Mouse (Mus musculus): ENCODE data around the gene Lgals3bp. TPM values are rescaled to one million over a fixed set of nuclear protein-coding genes. Genes with fewer than 3 reads are reported as not detected.
A peak's percentile ranks its signal among the peaks of the same experiment; 100 is the strongest.

Gene Lgals3bp
- polyA plus RNA-seq, 1 experiment from 2014 or later = 5.9 TPM

DNA sequence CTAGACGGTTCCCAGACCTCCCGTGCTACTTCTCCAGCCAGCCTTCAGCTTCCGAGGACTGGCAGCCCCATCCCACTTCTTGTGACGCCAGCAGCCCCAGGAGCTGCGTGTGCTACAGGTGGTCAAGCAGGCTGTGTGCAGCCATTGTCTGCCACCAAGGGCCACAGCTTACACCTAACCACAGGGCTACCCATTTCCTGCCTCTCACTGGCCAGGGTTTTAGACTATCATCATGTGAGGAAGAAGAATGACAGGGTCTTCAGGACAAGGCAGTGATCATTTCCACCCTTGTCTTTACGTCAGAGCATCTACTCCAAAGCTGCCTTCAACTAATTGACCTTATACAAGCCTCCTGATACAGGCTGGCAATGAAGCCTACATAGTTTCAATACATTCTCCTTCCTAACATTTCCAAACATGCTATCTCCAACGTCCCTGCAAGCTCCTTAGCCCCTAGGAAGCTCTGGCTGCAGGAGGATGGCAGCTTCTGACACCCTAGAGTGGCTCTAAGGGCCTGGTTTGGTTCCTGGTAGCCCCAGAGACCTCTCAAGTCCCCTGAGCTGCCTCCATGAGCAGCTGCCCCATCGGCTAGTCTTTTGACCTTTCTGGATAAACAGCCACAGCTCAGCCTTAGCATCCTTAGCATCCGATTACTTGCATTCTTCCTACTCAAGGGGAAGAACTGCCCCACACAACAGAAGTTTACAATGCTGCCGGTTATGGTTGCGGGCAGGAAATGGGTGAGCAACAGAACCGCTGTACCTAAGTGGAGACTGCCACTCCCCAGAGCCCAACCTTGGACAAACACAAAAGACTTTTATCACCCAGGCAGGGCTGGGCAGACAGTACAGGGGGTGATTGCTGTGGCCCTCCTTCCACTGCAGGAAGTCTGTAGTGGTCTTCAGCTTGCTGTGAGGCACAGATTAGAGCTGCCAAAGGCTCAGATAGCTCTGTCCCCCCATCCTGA lies 7.5 kb upstream of the Lgals3bp start:
- Histone ChIP-seq H3K9me3 (no peaks in the 10 kb centered on the region), H3K36me3 (peaks cover 15% of the 10 kb centered on the region; the same call in 1 of the 2 replicates), H3K4me1 (replicated peaks) (0 out of 2 replicates have a peak, but pooled peaks cover 8% of the 10 kb centered on the region), H3K4me3 (no peak overlapping the region), H3K9ac (no peak overlapping the region), H3K27me3 (no peaks in the 10 kb centered on the region), H3K27ac (replicated peaks) (no peak overlapping the region), H3K4me2 (no peak overlapping the region)
- ATAC-seq (ENCODE audit: low FRiP score, low read depth) = no peak
- WGBS = 86% methylated on average over 12 of the region's 12 CpGs

DNA sequence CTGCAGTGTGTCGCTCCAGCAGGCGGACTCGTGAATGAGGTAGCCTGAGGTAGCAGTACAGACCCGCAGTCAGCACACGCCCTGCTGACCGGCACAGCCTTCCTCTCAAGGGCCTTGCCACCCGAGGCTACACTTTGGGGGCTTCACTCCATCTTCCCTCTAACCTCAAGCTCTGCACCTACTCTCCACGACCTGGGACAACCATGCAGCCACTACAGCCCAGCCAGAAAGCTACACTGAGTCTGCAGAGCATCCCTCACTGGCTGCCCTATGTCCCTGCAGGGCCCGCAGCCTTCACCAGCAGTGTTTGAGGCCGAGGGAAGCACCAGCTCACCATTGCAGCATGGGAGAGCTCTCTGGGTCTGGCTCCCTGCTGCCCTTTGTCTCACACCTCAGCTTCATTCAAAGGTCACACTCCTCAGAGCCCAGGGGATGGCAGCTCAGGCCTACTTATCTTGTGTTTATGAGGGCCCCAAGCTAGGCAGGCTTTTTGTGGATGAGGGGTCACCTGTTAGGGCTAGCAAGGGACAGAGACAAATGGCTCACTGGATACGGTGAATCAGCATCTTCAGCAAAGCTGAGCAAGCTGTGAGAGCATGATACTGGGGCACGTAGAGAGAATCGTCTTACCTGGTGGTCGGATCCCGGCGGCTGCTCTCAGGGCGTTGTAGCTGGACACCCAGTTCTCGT lies 6.3 kb upstream of the Lgals3bp start:
- WGBS = 85% methylated on average over 18 of the region's 18 CpGs

GRCm38 (mm10) chr11:118407318-118407910 lies 5.5 kb upstream of the Lgals3bp start:
- no peak overlapping the region for H3K4me2 ChIP-seq
- no peaks in the 10 kb centered on the region for H3K27me3 ChIP-seq
- no peaks in the 10 kb centered on the region for H3K4me1 ChIP-seq (replicated peaks)
- H3K36me3 ChIP-seq = peaks cover 15% of the 10 kb centered on the region; the same call in 1 of the 2 replicates
- H3K4me3 ChIP-seq = no peak overlapping the region
- H3K27ac ChIP-seq (replicated peaks) = no peak overlapping the region
- no peaks in the 10 kb centered on the region for H3K9me3 ChIP-seq
- 87% methylated on average over 23 of the region's 23 CpGs for WGBS
- H3K9ac ChIP-seq = no peak overlapping the region
- no peak for ATAC-seq (ENCODE audit: low FRiP score, low read depth)

More for the DNA sequence above, 6.3 kb upstream of the Lgals3bp start:
- H3K27ac ChIP-seq (replicated peaks) = no peak overlapping the region
- no peak for ATAC-seq (ENCODE audit: low FRiP score, low read depth)
- no peak overlapping the region for H3K9ac ChIP-seq
- H3K27me3 ChIP-seq = no peaks in the 10 kb centered on the region
- H3K36me3 ChIP-seq = peaks cover 15% of the 10 kb centered on the region; the same call in 1 of the 2 replicates
- no peak overlapping the region for H3K4me2 ChIP-seq
- no peak overlapping the region for H3K4me3 ChIP-seq
- 0 out of 2 replicates have a peak, but pooled peaks cover 5% of the 10 kb centered on the region for H3K4me1 ChIP-seq (replicated peaks)
- no peaks in the 10 kb centered on the region for H3K9me3 ChIP-seq

DNA sequence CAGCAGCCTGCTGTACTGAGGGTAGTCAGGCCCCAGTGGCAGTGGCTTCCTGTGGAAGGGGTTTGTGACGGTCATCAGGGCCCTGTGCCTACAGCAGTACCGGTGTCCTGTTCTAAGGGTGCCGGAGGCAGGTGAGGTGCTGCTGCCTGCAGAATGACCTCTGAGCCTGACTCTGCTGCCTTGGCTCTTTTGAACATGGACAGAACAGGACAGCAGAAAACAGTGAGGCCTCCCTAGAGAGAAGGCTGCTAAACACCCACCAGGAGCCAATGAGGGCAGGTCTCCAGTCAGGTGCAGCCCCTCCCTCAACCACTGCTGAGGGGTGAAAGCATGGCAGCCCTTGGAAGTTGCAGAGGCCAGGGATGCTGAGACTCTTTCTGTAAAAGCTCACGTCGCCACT lies 4.6 kb upstream of the Lgals3bp start:
- Histone ChIP-seq H3K27ac (replicated peaks) (no peak overlapping the region), H3K36me3 (peaks cover 15% of the 10 kb centered on the region; the same call in 1 of the 2 replicates), H3K4me3 (no peak overlapping the region), H3K27me3 (no peaks in the 10 kb centered on the region), H3K4me1 (replicated peaks) (peaks cover 5% of the 10 kb centered on the region; the same call in 1 of the 2 replicates), H3K4me2 (no peak overlapping the region), H3K9me3 (no peaks in the 10 kb centered on the region), H3K9ac (no peak overlapping the region)
- no peak for ATAC-seq (ENCODE audit: low FRiP score, low read depth)
- WGBS = 84% methylated on average over 5 of the region's 5 CpGs

- Histone ChIP-seq H3K36me3 (0 out of 2 replicates have a peak, but pooled peaks cover 9% of the 10 kb centered on the region), H3K4me1 (replicated peaks) (peaks cover 14% of the 10 kb centered on the region; the same call in 1 of the 2 replicates), H3K27me3 (no peaks in the 10 kb centered on the region), H3K9me3 (no peaks in the 10 kb centered on the region), H3K9ac (no peak overlapping the region), H3K4me3 (no peak overlapping the region), H3K4me2 (no peak overlapping the region), H3K27ac (replicated peaks) (no peak overlapping the region)
- WGBS = 95% methylated on average over 8 of the region's 8 CpGs
- no peak for ATAC-seq (ENCODE audit: low FRiP score, low read depth)
Observed at GRCm38 (mm10) chr11:118405311-118405710, 3.4 kb upstream of the Lgals3bp start.

- Histone ChIP-seq H3K27me3 (no peaks in the 10 kb centered on the region), H3K27ac (replicated peaks) (no peak overlapping the region), H3K36me3 (0 out of 2 replicates have a peak, but pooled peaks cover 9% of the 10 kb centered on the region), H3K4me3 (no peak overlapping the region), H3K9me3 (no peaks in the 10 kb centered on the region), H3K4me1 (replicated peaks) (peaks cover 15% of the 10 kb centered on the region; the same call in 1 of the 2 replicates), H3K4me2 (no peak overlapping the region), H3K9ac (no peak overlapping the region)
- 71% methylated on average over 6 of the region's 6 CpGs for WGBS
- no peak for ATAC-seq (ENCODE audit: low FRiP score, low read depth)
Observed at GRCm38 (mm10) chr11:118403951-118404899, 2.3 kb upstream of the Lgals3bp start.

GRCm38 (mm10) chr11:118403183-118403582 lies 1.3 kb upstream of the Lgals3bp start:
- no peaks in the 10 kb centered on the region for H3K9me3 ChIP-seq
- H3K4me3 ChIP-seq = no peak overlapping the region
- H3K4me2 ChIP-seq = no peak overlapping the region
- 86% methylated on average over 2 of the region's 2 CpGs for WGBS
- no peak overlapping the region for H3K27ac ChIP-seq (replicated peaks)
- ATAC-seq (ENCODE audit: low FRiP score, low read depth) = no peak
- H3K36me3 ChIP-seq = 0 out of 2 replicates have a peak, but pooled peaks cover 9% of the 10 kb centered on the region
- H3K9ac ChIP-seq = no peak overlapping the region
- H3K27me3 ChIP-seq = no peaks in the 10 kb centered on the region
- peaks cover 15% of the 10 kb centered on the region; the same call in 1 of the 2 replicates for H3K4me1 ChIP-seq (replicated peaks)

DNA sequence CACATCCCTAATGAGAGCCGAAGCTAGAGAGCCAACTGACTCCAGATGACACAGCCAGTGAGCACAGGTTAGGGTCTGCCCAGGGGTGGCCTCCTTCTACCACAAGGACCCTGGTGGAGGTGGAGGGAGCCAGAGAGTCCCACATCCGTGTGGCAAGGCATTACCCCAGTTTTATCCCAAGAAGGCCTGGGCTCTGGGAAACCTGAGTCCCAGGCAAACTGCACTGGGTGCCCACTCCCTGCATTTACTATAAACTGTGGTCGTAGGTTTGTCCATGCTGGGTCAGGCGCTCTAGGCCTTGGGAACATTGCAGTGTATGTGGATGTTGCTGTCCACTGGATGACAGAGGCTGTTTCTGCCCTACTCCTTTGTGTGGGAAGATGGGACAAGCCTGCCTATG lies 697 bp downstream of the Lgals3bp start:
- no peak for ATAC-seq (ENCODE audit: low FRiP score, low read depth)
- WGBS = 84% methylated on average over 4 of the region's 4 CpGs
- peaks cover 15% of the 10 kb centered on the region; the same call in 1 of the 2 replicates for H3K4me1 ChIP-seq (replicated peaks)
- 0 out of 2 replicates have a peak, but pooled peaks cover 4% of the 10 kb centered on the region for H3K36me3 ChIP-seq
- H3K27me3 ChIP-seq = no peaks in the 10 kb centered on the region
- no peak overlapping the region for H3K4me2 ChIP-seq
- H3K9me3 ChIP-seq = no peaks in the 10 kb centered on the region
- H3K27ac ChIP-seq (replicated peaks) = peak overlapping the region; percentile 35; the same call in 1 of the 2 replicates
- H3K4me3 ChIP-seq = no peak overlapping the region
- H3K9ac ChIP-seq = no peak overlapping the region

GRCm38 (mm10) chr11:118400566-118400936 lies 1.3 kb downstream of the Lgals3bp start:
- Histone ChIP-seq H3K27me3 (no peaks in the 10 kb centered on the region), H3K4me2 (no peak overlapping the region), H3K9me3 (no peaks in the 10 kb centered on the region), H3K36me3 (no peaks in the 10 kb centered on the region), H3K27ac (replicated peaks) (no peak overlapping the region), H3K9ac (no peak overlapping the region), H3K4me3 (no peak overlapping the region), H3K4me1 (replicated peaks) (peaks cover 15% of the 10 kb centered on the region; the same call in 1 of the 2 replicates)
- 25% methylated on average over 6 of the region's 6 CpGs for WGBS
- 0 out of 2 replicates have a peak, but pooled peaks have one; percentile 6 for ATAC-seq (ENCODE audit: low FRiP score, low read depth)

GRCm38 (mm10) chr11:118399891-118400565 lies 1.9 kb downstream of the Lgals3bp start:
- H3K4me3 ChIP-seq = no peak overlapping the region
- H3K36me3 ChIP-seq = no peaks in the 10 kb centered on the region
- ATAC-seq (ENCODE audit: low FRiP score, low read depth) = no peak
- no peak overlapping the region for H3K9ac ChIP-seq
- peaks cover 15% of the 10 kb centered on the region; the same call in 1 of the 2 replicates for H3K4me1 ChIP-seq (replicated peaks)
- H3K27ac ChIP-seq (replicated peaks) = no peak overlapping the region
- 79% methylated on average over 5 of the region's 5 CpGs for WGBS
- no peaks in the 10 kb centered on the region for H3K9me3 ChIP-seq
- no peaks in the 10 kb centered on the region for H3K27me3 ChIP-seq
- H3K4me2 ChIP-seq = no peak overlapping the region
